Mouse (Mus musculus) intestine, embryonic 14.5 days (tissue): ENCODE measurements around the gene Phactr4. TPM values are rescaled to one million over a fixed set of nuclear protein-coding genes. Genes with fewer than 3 reads are reported as not detected.

Experiments used
- ATAC-seq: fragments of 200-750 bp; cut with Nextera tagmentation; replicated peaks from 2 replicates; pipeline ENCODE4 v1.8.0; 2017; ENCODE audit warnings: low read depth, moderate number of reproducible peaks, moderate TSS enrichment, moderate library complexity; ENCODE audit not compliant: low FRiP score, low TSS enrichment
- DNase-seq: peaks from one replicate; pipeline ENCODE4 v3.0.0-alpha.2; 2018; ENCODE audit warnings: low spot score
- H3K27ac ChIP-seq: fragments of 300-500 bp; sonication (generic); 2 replicates; pipeline ENCODE4 v1.5.1; 2014; ENCODE audit warnings: low read depth, mild to moderate bottlenecking, control low read depth
- H3K27me3 ChIP-seq: fragments of 300-500 bp; sonication (generic); replicated peaks from 2 replicates; pipeline ENCODE4 v1.6.1; 2014; ENCODE audit warnings: low read length, control low read depth; ENCODE audit not compliant: control insufficient read depth, insufficient read depth
- H3K36me3 ChIP-seq: fragments of 300-500 bp; sonication (generic); 2 replicates; pipeline ENCODE4 v1.6.1; 2014; ENCODE audit warnings: low read length, control low read depth; ENCODE audit not compliant: control insufficient read depth, insufficient read depth
- H3K4me1 ChIP-seq: fragments of 300-500 bp; sonication (generic); replicated peaks from 2 replicates; pipeline ENCODE4 v1.6.1; 2014; ENCODE audit warnings: low read length, control low read depth, mixed read lengths; ENCODE audit not compliant: control insufficient read depth, insufficient read depth
- H3K4me2 ChIP-seq: fragments of 300-500 bp; sonication (generic); 2 replicates; pipeline ENCODE4 v1.6.1; 2014; ENCODE audit warnings: low read length
- H3K4me3 ChIP-seq: fragments of 300-500 bp; sonication (generic); 2 replicates; pipeline ENCODE4 v1.5.1; 2014; ENCODE audit warnings: low read depth, low read length, control low read depth, mixed read lengths
- H3K9ac ChIP-seq: fragments of 300-500 bp; sonication (generic); 2 replicates; pipeline ENCODE4 v1.6.1; 2014; ENCODE audit warnings: mild to moderate bottlenecking, low read length
- H3K9me3 ChIP-seq: fragments of 300-500 bp; sonication (generic); 2 replicates; pipeline ENCODE4 v1.6.1; 2016; ENCODE audit warnings: low read length, control low read depth; ENCODE audit not compliant: control insufficient read depth
- WGBS: fragments of 180-500 bp; shearing (Covaris S2); extraction: QIAGEN DNeasy Blood & Tissue Kit; methylation state at CpG from one replicate; pipeline ENCODE4 v1.1.7; 2014; 5-methylcytosine and 5-hydroxymethylcytosine counted together
- polyA plus RNA-seq: library from polyadenylated mRNA; unstranded; fragments of >200 nt; fragmentation: Nextera tagmentation; extraction: Ambion mirVana; gene quantifications from 2 replicates; pipeline ENCODE4 v1.2.1, GENCODE M21; 2014

The Phactr4 gene
- polyA plus RNA-seq, 1 experiment from 2014 or later: 21.5 TPM

- WGBS: under 1% methylated on average over 31 of the region's 31 CpGs
- Histone ChIP-seq H3K27me3 (no peaks in the 10 kb centered on the region), H3K9me3 (no peaks in the 10 kb centered on the region), H3K36me3 (peaks cover 31% of the 10 kb centered on the region), H3K4me3 (peak within 1 kb of the TSS; percentile 74), H3K4me2 (peak within 1 kb of the TSS; percentile 77), H3K4me1 (peaks cover 8% of the 10 kb centered on the region; the same call in 1 of the 2 replicates), H3K27ac (peak within 1 kb of the TSS; percentile 84), H3K9ac (peak within 1 kb of the TSS; percentile 87)
- DNase-seq (peak; percentile 97), ATAC-seq (peak; percentile 89)
Observed at GRCm38 (mm10) chr4:132353481-132353885, 68.8 kb downstream of the Phactr4 start, which contains the start of gene Rcc1. Gene Rcc1, minus strand, starts transcription at chr4:132353605.

DNA sequence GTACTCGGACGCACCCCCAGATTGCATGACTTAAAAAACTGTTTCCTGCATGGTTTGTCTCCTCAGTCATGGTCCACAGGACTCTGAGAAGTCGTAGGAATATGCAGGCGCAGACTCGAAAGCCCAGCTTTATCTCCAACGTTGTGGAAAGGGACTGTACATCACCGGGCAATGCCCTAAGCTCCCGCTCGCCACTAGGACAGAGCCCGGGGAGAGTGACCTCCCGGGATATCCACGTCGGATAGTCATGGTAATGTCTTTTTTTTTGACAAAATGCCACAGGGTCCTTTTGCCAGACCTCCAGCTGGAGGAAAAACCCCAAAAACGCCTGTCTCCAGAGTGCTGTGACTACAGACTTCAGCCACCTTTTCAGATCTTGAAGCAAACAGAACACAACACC is 69.5 kb downstream of the Phactr4 start:
- Histone ChIP-seq H3K9me3 (no peaks in the 10 kb centered on the region), H3K27ac (peak overlapping the region; percentile 84), H3K9ac (peak overlapping the region; percentile 87), H3K4me1 (peaks cover 8% of the 10 kb centered on the region; the same call in 1 of the 2 replicates), H3K4me2 (peak overlapping the region; percentile 77), H3K36me3 (peaks cover 24% of the 10 kb centered on the region), H3K4me3 (peak overlapping the region; percentile 74), H3K27me3 (no peaks in the 10 kb centered on the region)
- DNase-seq: peak; percentile 66
- no peak for ATAC-seq
- 0% methylated on average over 14 of the region's 14 CpGs for WGBS

GRCm38 (mm10) chr4:132351401-132351800 is 70.9 kb downstream of the Phactr4 start:
- WGBS: 50% methylated on average over 1 of the region's 1 CpGs
- no peak overlapping the region for H3K27ac ChIP-seq
- no peak for ATAC-seq
- H3K9ac ChIP-seq: no peak overlapping the region
- H3K4me2 ChIP-seq: peak overlapping the region; percentile 77
- H3K9me3 ChIP-seq: no peaks in the 10 kb centered on the region
- no peaks in the 10 kb centered on the region for H3K27me3 ChIP-seq
- DNase-seq: no peak
- peak overlapping the region; percentile 74 for H3K4me3 ChIP-seq
- peaks cover 12% of the 10 kb centered on the region for H3K36me3 ChIP-seq
- H3K4me1 ChIP-seq: peaks cover 8% of the 10 kb centered on the region; the same call in 1 of the 2 replicates

DNA sequence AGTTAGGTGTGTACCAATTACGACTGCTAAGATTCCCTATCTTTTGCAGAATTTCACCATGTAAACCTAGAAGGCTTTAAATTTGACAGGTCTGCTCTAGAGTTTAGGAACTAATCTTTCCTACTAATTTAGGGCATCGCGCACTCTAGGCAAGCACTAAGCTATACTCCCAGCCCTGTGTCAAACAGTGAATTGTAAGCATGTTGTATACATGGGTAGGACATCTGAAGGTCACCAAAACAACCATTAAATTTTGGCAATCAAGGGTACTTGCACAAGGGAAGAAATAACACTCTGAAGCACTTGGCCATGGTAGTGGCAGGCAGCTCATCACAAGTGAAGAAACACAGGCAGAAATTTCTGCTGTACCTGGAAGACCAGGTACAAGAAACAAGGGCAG is 71.4 kb downstream of the Phactr4 start:
- 74% methylated on average over 3 of the region's 3 CpGs for WGBS
- H3K9me3 ChIP-seq: no peaks in the 10 kb centered on the region
- H3K27me3 ChIP-seq: no peaks in the 10 kb centered on the region
- ATAC-seq: no peak
- peaks cover 12% of the 10 kb centered on the region for H3K36me3 ChIP-seq
- H3K9ac ChIP-seq: no peak overlapping the region
- no peak overlapping the region for H3K27ac ChIP-seq
- H3K4me3 ChIP-seq: no peak overlapping the region
- peak overlapping the region; percentile 77; the same call in 1 of the 2 replicates for H3K4me2 ChIP-seq
- peaks cover 8% of the 10 kb centered on the region; the same call in 1 of the 2 replicates for H3K4me1 ChIP-seq
- no peak for DNase-seq

GRCm38 (mm10) chr4:132350123-132350740 is 72.1 kb downstream of the Phactr4 start:
- peaks cover 12% of the 10 kb centered on the region for H3K36me3 ChIP-seq
- peaks cover 8% of the 10 kb centered on the region; the same call in 1 of the 2 replicates for H3K4me1 ChIP-seq
- ATAC-seq (no peak), DNase-seq (no peak)
- no peaks in the 10 kb centered on the region for H3K27me3 ChIP-seq
- H3K27ac ChIP-seq: no peak overlapping the region
- no peaks in the 10 kb centered on the region for H3K9me3 ChIP-seq
- no peak overlapping the region for H3K4me2 ChIP-seq
- WGBS: 46% methylated on average over 2 of the region's 2 CpGs
- H3K4me3 ChIP-seq: no peak overlapping the region
- no peak overlapping the region for H3K9ac ChIP-seq

- no peak overlapping the region for H3K4me3 ChIP-seq
- no peak for DNase-seq
- H3K4me1 ChIP-seq: peaks cover 11% of the 10 kb centered on the region
- H3K9me3 ChIP-seq: no peaks in the 10 kb centered on the region
- no peak overlapping the region for H3K4me2 ChIP-seq
- H3K27me3 ChIP-seq: no peaks in the 10 kb centered on the region
- no peak overlapping the region for H3K27ac ChIP-seq
- H3K36me3 ChIP-seq: peaks cover 12% of the 10 kb centered on the region
- no peak overlapping the region for H3K9ac ChIP-seq
- no peak for ATAC-seq
- 62% methylated on average over 3 of the region's 3 CpGs for WGBS
Observed at GRCm38 (mm10) chr4:132349495-132350122, 72.7 kb downstream of the Phactr4 start.

GRCm38 (mm10) chr4:132346661-132347060 is 75.6 kb downstream of the Phactr4 start:
- Histone ChIP-seq H3K4me3 (no peak overlapping the region), H3K9me3 (no peaks in the 10 kb centered on the region), H3K27ac (no peak overlapping the region), H3K27me3 (no peaks in the 10 kb centered on the region), H3K9ac (no peak overlapping the region), H3K4me2 (no peak overlapping the region), H3K36me3 (peaks cover 12% of the 10 kb centered on the region), H3K4me1 (peaks cover 16% of the 10 kb centered on the region)
- DNase-seq (no peak), ATAC-seq (no peak)
- WGBS: 56% methylated on average over 3 of the region's 3 CpGs

DNA sequence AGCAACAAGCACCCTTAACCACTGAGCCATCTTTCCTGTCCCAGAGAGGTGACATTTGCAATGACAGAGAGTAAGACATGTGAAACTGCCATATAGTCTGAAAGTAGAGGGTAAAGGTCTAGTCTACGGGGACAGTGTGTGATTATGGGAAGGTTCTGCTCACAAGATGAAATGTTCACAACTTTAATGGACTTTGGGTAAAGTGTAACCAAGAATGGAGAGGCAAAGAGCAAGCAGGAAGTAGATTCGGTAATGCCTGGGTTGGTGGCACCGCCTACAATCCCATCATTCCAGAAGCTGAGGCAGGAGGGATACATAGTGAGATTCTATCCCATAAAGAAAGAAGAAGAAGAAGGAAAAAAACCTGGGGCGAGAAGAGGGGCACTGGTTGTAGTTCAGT is 76.0 kb downstream of the Phactr4 start:
- H3K4me1 ChIP-seq: peaks cover 12% of the 10 kb centered on the region
- H3K4me3 ChIP-seq: no peak overlapping the region
- no peak overlapping the region for H3K27ac ChIP-seq
- DNase-seq (no peak), ATAC-seq (no peak)
- no peaks in the 10 kb centered on the region for H3K27me3 ChIP-seq
- H3K9me3 ChIP-seq: no peaks in the 10 kb centered on the region
- WGBS: 75% methylated on average over 4 of the region's 4 CpGs
- no peak overlapping the region for H3K4me2 ChIP-seq
- H3K9ac ChIP-seq: no peak overlapping the region
- peaks cover 10% of the 10 kb centered on the region for H3K36me3 ChIP-seq
